Mouse (Mus musculus): Measurements from ENCODE around the gene Il17rc.

Gene Il17rc

GRCm38 (mm10) chr6:113455007-113455406 lies 16.2 kb upstream of the Il17rc start:
- no peak for DNase-seq (ENCODE audit: low spot score in 2 of 2)

- DNase-seq (ENCODE audit: low spot score in 2 of 2), result no peak
Measured at GRCm38 (mm10) chr6:113457952-113458534, 13.2 kb upstream of the Il17rc start, which contains the start of gene Il17re. Gene Il17re (plus strand): TSS chr6:113458484.

GRCm38 (mm10) chr6:113458635-113459034 lies 12.6 kb upstream of the Il17rc start:
- DNase-seq (ENCODE audit: low spot score in 2 of 2), result no peak

GRCm38 (mm10) chr6:113464040-113464439 lies 7.2 kb upstream of the Il17rc start:
- no peak for DNase-seq (ENCODE audit: low spot score in 2 of 2)

- DNase-seq (ENCODE audit: low spot score in 2 of 2), result no peak
Measured at GRCm38 (mm10) chr6:113465602-113466001, 5.6 kb upstream of the Il17rc start.

GRCm38 (mm10) chr6:113468512-113468911 lies 2.7 kb upstream of the Il17rc start:
- no peak for DNase-seq (ENCODE audit: low spot score in 2 of 2)

- peak in 1 of 2 experiments; percentile 51 for DNase-seq (ENCODE audit: low spot score in 2 of 2)
Measured at GRCm38 (mm10) chr6:113469021-113469420, 2.2 kb upstream of the Il17rc start.

- peak in 1 of 2 experiments; percentile 51 for DNase-seq (ENCODE audit: low spot score in 2 of 2)
Measured at GRCm38 (mm10) chr6:113469432-113469831, 1.8 kb upstream of the Il17rc start.

GRCm38 (mm10) chr6:113472061-113472460 lies 834 bp downstream of the Il17rc start:
- no peak for DNase-seq (ENCODE audit: low spot score in 2 of 2)

- DNase-seq (ENCODE audit: low spot score in 2 of 2), result no peak
Measured at GRCm38 (mm10) chr6:113473246-113473645, 2.0 kb downstream of the Il17rc start.

GRCm38 (mm10) chr6:113473715-113474114 lies 2.5 kb downstream of the Il17rc start:
- no peak for DNase-seq (ENCODE audit: low spot score in 2 of 2)

GRCm38 (mm10) chr6:113477353-113477752 lies 6.1 kb downstream of the Il17rc start:
- no peak for DNase-seq (ENCODE audit: low spot score in 2 of 2)

GRCm38 (mm10) chr6:113478906-113479305 lies 7.7 kb downstream of the Il17rc start:
- no peak for DNase-seq (ENCODE audit: low spot score in 2 of 2)

- DNase-seq (ENCODE audit: low spot score in 2 of 2), result no peak
Measured at GRCm38 (mm10) chr6:113480555-113481373, 9.5 kb downstream of the Il17rc start.

- peak in 1 of 2 experiments; percentile 32 for DNase-seq (ENCODE audit: low spot score in 2 of 2)
Measured at GRCm38 (mm10) chr6:113482477-113483099, 11.4 kb downstream of the Il17rc start.

- peak; percentile 92 for DNase-seq (ENCODE audit: low spot score in 2 of 2)
Measured at GRCm38 (mm10) chr6:113483100-113483615, 11.9 kb downstream of the Il17rc start, which contains the start of gene Creld1. Gene Creld1 (plus strand): TSS chr6:113483297.

- no peak for DNase-seq (ENCODE audit: low spot score in 2 of 2)
Measured at GRCm38 (mm10) chr6:113483729-113484128, 12.5 kb downstream of the Il17rc start.

GRCm38 (mm10) chr6:113487125-113487576 lies 15.9 kb downstream of the Il17rc start:
- DNase-seq (ENCODE audit: low spot score in 2 of 2), result no peak

GRCm38 (mm10) chr6:113489410-113489809 lies 18.2 kb downstream of the Il17rc start:
- DNase-seq (ENCODE audit: low spot score in 2 of 2), result no peak

- DNase-seq (ENCODE audit: low spot score in 2 of 2), result no peak
Measured at GRCm38 (mm10) chr6:113492101-113492864, 21.1 kb downstream of the Il17rc start.

GRCm38 (mm10) chr6:113494258-113494788 lies 23.1 kb downstream of the Il17rc start:
- peak; percentile 47 to 56 for DNase-seq (ENCODE audit: low spot score in 2 of 2)

All from frontal cortex, postnatal 14 days (tissue).